Mouse (Mus musculus) T-helper 1 cell (primary cell): ENCODE data around the gene Noct.

Experiments used
- in situ Hi-C: fragments of 300-600 bp; cut with MboI, MseI; formaldehyde crosslinking; loops from one replicate; pipeline ENCODE4 v1.15.1; 2025; ENCODE audit warnings: high pct_unique_total_duplicates

Gene Noct

GRCm38 (mm10) chr3:51204897-51205296, 19.4 kb upstream of the Noct start:
- in situ Hi-C loops = no loop called here

DNA sequence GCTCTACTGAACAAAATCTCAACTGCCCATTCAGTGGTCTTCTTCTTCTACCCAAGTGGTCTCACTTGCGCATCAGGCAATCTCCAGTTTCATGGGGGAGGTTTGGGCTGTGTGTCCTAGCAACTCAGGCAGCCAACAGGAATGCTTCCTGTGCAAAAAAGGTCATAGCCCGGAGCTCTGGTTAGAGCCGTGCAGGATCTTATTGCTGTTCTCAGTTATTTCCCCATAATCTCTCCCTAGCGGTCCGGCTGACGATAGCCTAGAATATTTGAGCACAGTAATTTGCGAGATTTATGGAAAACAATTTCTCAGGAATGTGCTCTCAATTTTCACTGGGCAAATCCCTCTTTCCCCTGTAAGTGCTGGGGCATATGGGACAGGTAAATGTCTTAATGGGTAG, 17.7 kb upstream of the Noct start:
- in situ Hi-C loops = no loop called here

GRCm38 (mm10) chr3:51208633-51209032, 15.6 kb upstream of the Noct start:
- in situ Hi-C loops = no loop called here

GRCm38 (mm10) chr3:51209503-51210314, 14.5 kb upstream of the Noct start:
- in situ Hi-C loops = loop anchor here (10.0 kb wide), 1 partner anchor 785 kb away; no protein-coding TSS in a partner anchor

GRCm38 (mm10) chr3:51210485-51210884, 13.8 kb upstream of the Noct start:
- in situ Hi-C loops = loop anchor here (10.0 kb wide), 1 partner anchor 784 kb away; no protein-coding TSS in a partner anchor

DNA sequence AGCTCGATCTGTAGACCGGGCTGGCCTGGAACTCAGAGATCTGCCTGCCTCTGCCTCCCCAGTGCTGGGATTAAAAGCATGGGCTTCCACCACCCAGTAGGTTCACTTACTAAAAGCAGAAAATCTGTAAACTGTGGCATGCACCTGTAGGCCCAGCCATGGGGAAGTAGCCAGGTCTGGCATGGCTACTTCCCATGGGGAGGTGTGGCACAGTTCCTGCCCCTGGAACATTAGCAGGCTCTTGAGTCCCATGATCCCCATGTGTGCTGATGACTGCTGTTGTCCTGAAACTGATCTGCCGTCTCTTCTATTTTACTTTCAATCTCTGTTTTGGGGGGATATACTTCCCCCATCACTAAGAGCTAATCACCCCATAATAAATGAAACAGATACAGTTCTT, 11.1 kb upstream of the Noct start:
- in situ Hi-C loops = loop anchor here (10.0 kb wide), 1 partner anchor 782 kb away; no protein-coding TSS in a partner anchor

GRCm38 (mm10) chr3:51215681-51216080, 8.6 kb upstream of the Noct start:
- in situ Hi-C loops = loop anchor here (10.0 kb wide), 1 partner anchor 779 kb away; no protein-coding TSS in a partner anchor

DNA sequence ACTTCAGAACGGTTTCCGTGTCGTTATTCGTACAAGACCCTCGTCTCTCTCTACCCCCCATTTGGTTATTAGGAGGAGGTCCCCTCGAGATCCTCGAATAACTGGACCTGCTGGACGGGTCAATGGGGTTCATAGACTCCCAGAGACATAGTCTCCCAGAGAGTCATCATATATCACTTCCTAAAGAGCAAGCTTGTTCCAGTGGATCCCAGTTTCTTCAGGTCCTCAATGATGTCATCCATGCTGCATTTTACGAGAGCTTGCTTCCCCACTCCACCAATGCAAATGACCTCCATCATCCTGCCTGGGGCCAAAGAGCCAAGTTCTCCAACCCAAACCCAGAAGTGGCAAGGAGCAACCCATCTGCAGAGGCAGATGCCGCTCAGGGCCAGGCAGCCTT, 7.9 kb upstream of the Noct start:
- in situ Hi-C loops = loop anchor here (10.0 kb wide), 1 partner anchor 778 kb away; no protein-coding TSS in a partner anchor

- in situ Hi-C loops = loop anchor here (10.0 kb wide), 1 partner anchor 776 kb away; no protein-coding TSS in a partner anchor
Measured at GRCm38 (mm10) chr3:51218385-51218784, 5.9 kb upstream of the Noct start.

DNA sequence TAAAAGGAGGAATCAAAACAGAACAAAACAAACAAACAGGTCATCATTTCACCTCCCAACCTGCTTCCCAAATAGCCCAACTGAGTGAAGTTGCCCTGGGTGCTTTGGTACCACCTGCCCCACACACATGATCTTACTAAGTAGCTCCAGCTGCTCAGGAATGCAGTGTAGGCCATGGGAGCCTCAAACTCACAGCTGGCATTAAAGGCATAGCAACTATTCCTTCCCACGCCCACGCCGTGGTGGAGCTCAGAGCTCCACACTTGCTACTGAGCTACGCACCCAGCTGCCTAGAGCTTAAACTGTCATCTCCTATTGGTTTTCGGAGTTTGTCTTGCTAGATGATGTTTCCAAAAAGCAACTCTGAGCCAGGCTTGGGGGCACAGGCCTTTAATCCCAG, 5.0 kb upstream of the Noct start:
- in situ Hi-C loops = loop anchor here (10.0 kb wide), 1 partner anchor 776 kb away; no protein-coding TSS in a partner anchor

DNA sequence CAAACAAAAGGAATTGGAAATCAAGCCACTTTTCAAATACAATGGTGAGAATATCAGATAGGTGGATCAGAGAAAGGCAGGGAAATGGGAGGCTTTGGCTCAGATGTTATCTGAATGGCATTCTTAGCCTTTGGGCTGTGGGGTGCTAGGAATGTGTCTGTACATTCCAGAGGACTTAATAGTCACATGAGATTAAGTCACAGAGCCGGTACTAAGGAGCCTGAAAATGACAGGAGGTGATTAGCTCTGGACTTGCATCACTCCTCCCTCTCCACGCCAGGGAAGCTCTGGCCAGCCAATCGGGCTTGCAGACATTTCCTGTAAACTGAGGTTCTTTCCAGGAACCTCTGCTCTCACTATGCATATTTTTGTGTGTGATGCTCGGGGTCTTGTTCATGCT, 3.4 kb upstream of the Noct start:
- in situ Hi-C loops = loop anchor here (10.0 kb wide), 1 partner anchor 974 kb away; no protein-coding TSS in a partner anchor

- in situ Hi-C loops = loop anchor here (10.0 kb wide), 1 partner anchor 973 kb away; no protein-coding TSS in a partner anchor
Measured at GRCm38 (mm10) chr3:51221847-51222246, 2.4 kb upstream of the Noct start.

GRCm38 (mm10) chr3:51222302-51222701, 1.9 kb upstream of the Noct start:
- in situ Hi-C loops = loop anchor here (10.0 kb wide), 1 partner anchor 972 kb away; no protein-coding TSS in a partner anchor

GRCm38 (mm10) chr3:51222834-51223460, 1.3 kb upstream of the Noct start:
- in situ Hi-C loops = loop anchor here (10.0 kb wide), 1 partner anchor 972 kb away; no protein-coding TSS in a partner anchor

DNA sequence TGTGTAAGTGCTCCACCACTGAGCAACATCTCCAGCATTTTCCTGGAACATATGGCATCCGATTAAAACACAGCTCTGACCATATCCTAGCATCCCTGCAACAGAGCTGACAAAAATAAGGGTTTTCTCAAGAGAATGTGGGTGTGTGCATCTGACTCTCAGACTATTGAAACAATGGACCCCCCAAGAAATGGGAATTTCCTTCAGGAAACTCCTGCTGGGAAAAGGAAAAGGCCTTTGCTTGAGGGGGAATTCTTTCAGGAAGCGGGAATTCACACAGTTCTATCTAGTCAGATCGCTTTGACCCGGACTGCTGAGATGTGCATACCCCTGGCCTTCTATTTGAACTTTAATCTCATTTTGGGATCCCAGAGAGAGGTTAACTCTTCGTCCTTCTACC, 691 bp upstream of the Noct start:
- in situ Hi-C loops = loop anchor here (10.0 kb wide), 1 partner anchor 971 kb away; no protein-coding TSS in a partner anchor

DNA sequence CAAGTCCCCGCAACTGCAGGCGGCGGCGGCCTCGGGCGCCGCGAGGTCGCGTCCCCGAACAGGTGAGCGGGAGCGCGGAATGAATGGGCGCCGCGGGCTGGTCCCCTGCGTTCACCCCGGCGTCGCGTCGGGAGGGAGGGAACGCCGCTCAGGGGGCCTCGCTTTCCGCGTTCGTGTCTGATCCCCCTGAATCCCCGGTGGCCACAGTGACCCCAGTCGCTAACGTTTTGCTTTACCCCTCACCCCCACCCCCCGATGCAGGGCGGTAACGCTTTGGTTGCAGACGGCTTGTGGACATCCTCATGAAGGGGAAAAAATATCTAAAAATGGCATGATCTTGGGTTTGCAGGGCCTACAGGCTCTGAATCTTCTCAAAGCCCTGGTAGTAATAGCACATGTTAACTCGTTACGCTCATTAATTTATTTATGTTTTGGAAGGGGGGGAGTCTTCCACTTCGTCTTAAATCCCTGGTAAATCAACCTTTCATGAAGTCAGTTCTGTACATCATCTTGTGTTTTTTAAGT, 1.0 kb downstream of the Noct start:
- in situ Hi-C loops = loop anchor here (10.0 to 25.0 kb wide), 2 partner anchors 137 to 970 kb away; no protein-coding TSS in a partner anchor

GRCm38 (mm10) chr3:51225979-51226378, 1.7 kb downstream of the Noct start:
- in situ Hi-C loops = loop anchor here (10.0 to 25.0 kb wide), 2 partner anchors 136 to 969 kb away; no protein-coding TSS in a partner anchor

- in situ Hi-C loops = loop anchor here (10.0 to 25.0 kb wide), 2 partner anchors 136 to 968 kb away; no protein-coding TSS in a partner anchor
Measured at GRCm38 (mm10) chr3:51226601-51227000, 2.4 kb downstream of the Noct start.

DNA sequence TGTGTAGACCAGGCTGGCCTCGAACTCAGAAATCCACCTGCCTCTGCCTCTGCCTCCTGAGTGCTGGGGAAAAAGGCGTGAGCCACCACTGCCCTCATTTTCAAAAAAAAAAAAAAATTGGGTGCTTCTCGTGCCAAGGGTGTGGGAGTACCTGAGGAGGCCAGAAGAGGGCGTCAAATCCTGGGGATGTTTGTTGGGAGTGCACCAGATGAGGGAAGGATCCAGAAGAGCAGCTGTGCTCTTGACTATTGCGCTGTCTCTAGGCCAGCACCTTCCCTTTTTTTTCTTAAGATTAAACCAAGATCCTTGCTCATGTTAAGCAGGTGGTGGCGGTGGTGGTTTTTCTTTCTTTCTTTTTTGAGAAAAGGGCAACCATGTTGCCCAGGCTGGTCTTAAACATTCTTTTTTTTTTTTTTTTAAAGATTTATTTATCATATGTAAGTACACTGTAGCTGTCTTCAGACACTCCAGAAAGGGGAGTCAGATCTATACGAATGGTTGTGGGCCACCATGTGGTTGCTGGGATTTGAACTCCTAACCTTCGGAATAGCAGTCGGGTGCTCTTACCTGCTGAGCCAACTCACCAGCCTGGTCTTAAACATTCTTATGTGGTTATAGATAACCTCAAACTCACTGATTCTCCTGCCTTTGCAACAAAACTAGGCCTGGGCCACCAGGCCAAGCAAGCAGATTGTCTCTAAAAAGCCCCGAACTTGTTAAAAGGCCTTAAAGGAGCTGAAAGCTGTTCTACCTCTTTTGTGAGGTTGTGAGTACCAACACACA, 4.0 kb downstream of the Noct start:
- in situ Hi-C loops = loop anchor here (10.0 to 25.0 kb wide), 2 partner anchors 134 to 967 kb away; no protein-coding TSS in a partner anchor

DNA sequence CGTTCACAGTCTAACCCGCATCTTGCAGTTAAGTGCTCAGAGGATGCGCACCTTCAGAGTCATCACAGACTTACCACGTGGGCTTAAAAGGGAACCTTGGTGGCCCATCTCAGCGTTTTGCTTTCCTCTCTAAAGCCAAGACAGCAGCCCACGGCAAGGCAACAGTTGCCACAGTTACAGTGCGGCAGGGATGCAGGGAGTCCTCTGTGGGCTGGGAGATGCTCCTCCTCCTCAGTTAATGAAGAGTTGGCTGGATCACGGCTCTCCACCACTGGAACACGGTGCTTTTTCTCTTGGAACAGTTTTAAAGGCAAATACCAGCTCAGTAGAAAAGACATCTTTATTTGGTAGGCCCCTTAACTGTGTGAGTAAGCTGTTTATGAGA, 4.6 kb downstream of the Noct start:
- in situ Hi-C loops = loop anchor here (10.0 to 25.0 kb wide), 2 partner anchors 133 to 966 kb away; no protein-coding TSS in a partner anchor

DNA sequence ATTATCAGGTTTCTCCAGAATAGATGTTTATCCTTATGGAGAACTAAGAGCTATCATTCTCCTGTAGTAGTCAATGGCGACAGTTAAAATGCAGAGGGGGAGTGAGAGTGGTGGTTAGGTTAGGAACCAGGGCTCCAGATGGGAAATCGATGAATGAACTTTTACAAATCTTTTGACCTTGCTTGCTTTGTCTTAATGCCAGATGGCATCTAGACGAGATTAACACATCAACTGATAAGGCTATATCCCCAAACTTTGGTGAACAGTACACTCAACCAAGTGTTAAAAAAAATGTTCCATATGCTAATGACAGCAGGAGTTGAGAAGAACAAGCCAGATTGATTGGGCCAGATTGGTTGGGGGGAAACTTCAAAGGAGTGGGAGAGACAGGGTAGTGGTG, 5.0 kb downstream of the Noct start:
- in situ Hi-C loops = loop anchor here (10.0 to 25.0 kb wide), 2 partner anchors 133 to 966 kb away; no protein-coding TSS in a partner anchor
